Mouse (Mus musculus): Measurements from ENCODE around the gene Kif24. TPM values are rescaled to one million over a fixed set of nuclear protein-coding genes. Genes with fewer than 3 reads are reported as not detected.
A peak's percentile ranks its signal among the peaks of the same experiment; 100 is the strongest.

Kif24 gene
- total RNA-seq, 2 experiments from 2014 or later, result 1.2 to 1.3 TPM

- Histone ChIP-seq H3K27ac (peak within 1 kb of the TSS; percentile 93), H3K4me3 (peak within 1 kb of the TSS; percentile 72)
- no peak for TF ChIP-seq CTCF (conservative IDR thresholded peaks at IDR 0.05)
- DNase-seq (ENCODE audit: low spot score in 2 of 2), result peak; percentile 93 to 94
Observed at GRCm38 (mm10) chr4:41348584-41349198, 116.0 kb downstream of the Kif24 start, which contains the start of gene Ubap1. TSS of gene Ubap1 (plus strand) at chr4:41348996.

GRCm38 (mm10) chr4:41347839-41348238 lies 116.8 kb downstream of the Kif24 start:
- DNase-seq (ENCODE audit: low spot score in 2 of 2), result no peak
- TF ChIP-seq CTCF (conservative IDR thresholded peaks at IDR 0.05), result no peak
- peak overlapping the region; percentile 72 for H3K4me3 ChIP-seq
- peak overlapping the region; percentile 93; the same call in 1 of the 2 replicates for H3K27ac ChIP-seq

- no peak overlapping the region for H3K4me3 ChIP-seq
- DNase-seq (ENCODE audit: low spot score in 2 of 2), result no peak
- TF ChIP-seq CTCF (conservative IDR thresholded peaks at IDR 0.05), result no peak
- H3K27ac ChIP-seq, result no peak overlapping the region
Observed at GRCm38 (mm10) chr4:41346011-41346410, 118.7 kb downstream of the Kif24 start.

- no peak for DNase-seq (ENCODE audit: low spot score in 2 of 2)
- no peak overlapping the region for H3K27ac ChIP-seq
- H3K4me3 ChIP-seq, result no peak overlapping the region
- TF ChIP-seq CTCF (conservative IDR thresholded peaks at IDR 0.05), result peak; percentile 55
Observed at GRCm38 (mm10) chr4:41340912-41341550, 123.7 kb downstream of the Kif24 start.

Other genes with a start within 250 kb of the Kif24 start
- 10 to 100 TPM; 40.9 to 45.0 TPM for gene Ubap2, start 189.7 kb downstream of the Kif24 start, total RNA-seq (2021)
- gene Dcaf12, start 150.0 kb downstream of the Kif24 start, total RNA-seq (2021), result 10 to 100 TPM; 41.0 to 41.4 TPM
- gene Ubap1, start 115.9 kb downstream of the Kif24 start, total RNA-seq (2021), result 10 to 100 TPM; 39.3 to 40.4 TPM
- gene Nudt2, start 264 bp upstream of the Kif24 start, total RNA-seq (2021), result 10 to 100 TPM; 29.3 to 30.4 TPM
- gene AI464131, start 38.2 kb upstream of the Kif24 start, total RNA-seq (2021), result 10 to 100 TPM; 31.4 to 31.8 TPM
- 1 to 10 TPM; 4.5 to 6.1 TPM for gene 1110017D15Rik, start 52.4 kb upstream of the Kif24 start, total RNA-seq (2021)
- gene Fam219a, start 104.7 kb upstream of the Kif24 start, total RNA-seq (2021), result 100 to 1,000 TPM; 153 to 157 TPM
- gene Dnaic1, start 104.9 kb upstream of the Kif24 start, total RNA-seq (2021), result 1 to 10 TPM; 7.7 to 8.3 TPM
- gene Enho, start 175.4 kb upstream of the Kif24 start, total RNA-seq (2021), result 10 to 100 TPM; 59.7 to 62.0 TPM
- 10 to 100 TPM; 96.5 to 98.8 TPM for gene Cntfr, start 232.2 kb upstream of the Kif24 start, total RNA-seq (2021)
- gene Il11ra1, start 235.1 kb upstream of the Kif24 start, total RNA-seq (2021), result 10 to 100 TPM; 39.1 to 43.3 TPM
- gene Rpp25l, start 248.6 kb upstream of the Kif24 start, total RNA-seq (2021), result 10 to 100 TPM; 29.4 to 31.0 TPM